Mouse (Mus musculus) kidney, postnatal 14 days (tissue): ENCODE measurements around the gene Lrr1.

Experiments used
- DNase-seq: peaks from one replicate; pipeline ENCODE4 v3.0.0; 2022; ENCODE audit warnings: mixed read lengths

Lrr1 gene

GRCm38 (mm10) chr12:69204052-69204833, 35.6 kb downstream of the Lrr1 start, which contains the start of gene Gm49384:
Gene Gm49384 (minus strand): TSS chr12:69204267.
- DNase-seq = no peak

- no peak for DNase-seq
These were observed 38.8 kb downstream of the Lrr1 start for GRCm38 (mm10) chr12:69207396-69207795.

GRCm38 (mm10) chr12:69207926-69208325, 39.3 kb downstream of the Lrr1 start:
- no peak for DNase-seq

GRCm38 (mm10) chr12:69208520-69208919, 39.9 kb downstream of the Lrr1 start:
- DNase-seq = no peak

GRCm38 (mm10) chr12:69210056-69210979, 41.7 kb downstream of the Lrr1 start:
- DNase-seq = no peak

GRCm38 (mm10) chr12:69211057-69211456, 42.4 kb downstream of the Lrr1 start:
- DNase-seq = no peak

- DNase-seq = no peak
These were observed 44.7 kb downstream of the Lrr1 start for GRCm38 (mm10) chr12:69213186-69213777.

- DNase-seq = no peak
These were observed 45.8 kb downstream of the Lrr1 start for GRCm38 (mm10) chr12:69214393-69214792.

GRCm38 (mm10) chr12:69215000-69215785, 46.6 kb downstream of the Lrr1 start:
- DNase-seq = no peak

GRCm38 (mm10) chr12:69216587-69216986, 48.0 kb downstream of the Lrr1 start:
- DNase-seq = no peak

GRCm38 (mm10) chr12:69220613-69221277, 52.1 kb downstream of the Lrr1 start:
- peak; percentile 24 for DNase-seq

GRCm38 (mm10) chr12:69227776-69228466, 59.3 kb downstream of the Lrr1 start, which contains the start of gene Pole2:
Gene Pole2 (minus strand): TSS chr12:69228195.
- peak; percentile 92 for DNase-seq
